ENCODE assay signal across 15 mouse cellular contexts in the genomic region with DNA sequence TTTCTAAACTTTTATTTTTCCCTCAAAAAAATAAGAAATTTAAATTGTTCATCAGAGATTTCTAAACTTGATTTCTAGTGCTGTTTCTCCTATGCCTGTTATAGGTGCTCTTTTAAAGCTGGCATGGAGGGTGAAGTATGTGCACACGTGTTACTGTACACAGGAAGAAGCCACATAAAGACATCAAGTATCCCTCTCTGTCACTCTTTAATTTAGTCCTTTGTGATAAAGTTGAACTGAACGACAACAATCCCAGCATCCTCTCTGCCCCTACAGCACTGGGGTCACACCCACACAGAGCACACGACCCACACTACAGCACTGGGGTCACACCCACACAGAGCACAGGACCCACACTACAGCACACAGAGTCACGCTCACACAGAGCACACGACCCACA.
"Had no signal": no experiment of that assay in that cellular context is flagged by ENCODE, and none has a peak within 500 bp of the region (broad histone marks: within the 10 kb centered on the region; RNA-seq: fewer than 3 reads in every experiment).

No protein-coding gene starts in this region.

- DNase-seq: lung, adult 18-20 months; lung, embryonic 14.5 days; lung, postnatal 10 days; lung, postnatal 4 days; midbrain, embryonic 14.5 days; right cerebral cortex, postnatal 14 days; thymus, adult 2 months; thymus, postnatal 25 days; thymus, postnatal 4 days had no signal

- H3K27me3 ChIP-seq: midbrain, embryonic 12.5 days; neural tube, embryonic 12.5 days; stomach, embryonic 15.5 days had no signal

- H3K27ac ChIP-seq: midbrain, embryonic 10.5 days; midbrain, embryonic 12.5 days; neural tube, embryonic 12.5 days; stomach, embryonic 15.5 days; stomach, postnatal 0 days had no signal

- ATAC-seq: midbrain, embryonic 16.5 days had no signal

- H3K4me3 ChIP-seq: midbrain, embryonic 10.5 days; midbrain, embryonic 12.5 days; neural tube, embryonic 12.5 days; stomach, embryonic 15.5 days had no signal

- H3K9ac ChIP-seq: lung, embryonic 14.5 days; midbrain, embryonic 12.5 days; neural tube, embryonic 12.5 days; stomach, embryonic 15.5 days had no signal

- H3K9me3 ChIP-seq: midbrain, embryonic 12.5 days; neural tube, embryonic 12.5 days; stomach, embryonic 15.5 days had no signal

- H3K4me1 ChIP-seq: midbrain, embryonic 10.5 days; midbrain, embryonic 12.5 days; neural tube, embryonic 12.5 days; stomach, embryonic 15.5 days had no signal

- H3K36me3 ChIP-seq: midbrain, embryonic 10.5 days; midbrain, embryonic 12.5 days; neural tube, embryonic 12.5 days; stomach, embryonic 15.5 days had no signal

- H3K4me2 ChIP-seq: lung, embryonic 14.5 days; midbrain, embryonic 12.5 days; neural tube, embryonic 12.5 days; stomach, embryonic 15.5 days had no signal
